Mouse (Mus musculus): Measurements from ENCODE around the gene Megf6. TPM values are rescaled to one million over a fixed set of nuclear protein-coding genes. Genes with fewer than 3 reads are reported as not detected.
A peak's percentile ranks its signal among the peaks of the same experiment; 100 is the strongest.

The Megf6 gene
- polyA plus RNA-seq, 1 experiment from 2014 or later = 8.8 TPM

- no peak overlapping the region for H3K4me3 ChIP-seq (ENCODE audit: low read depth, low read length)
- ATAC-seq (replicated peaks; ENCODE audit: insufficient number of reproducible peaks, low FRiP score, low TSS enrichment) = no peak
- H3K9ac ChIP-seq (ENCODE audit: low read depth, low read length) = no peak overlapping the region
- no peak overlapping the region for H3K4me2 ChIP-seq
- H3K9me3 ChIP-seq (replicated peaks; ENCODE audit: control insufficient read depth, low read length) = no peaks in the 10 kb centered on the region
- no peaks in the 10 kb centered on the region for H3K36me3 ChIP-seq (ENCODE audit: control insufficient read depth, insufficient read depth, low read length)
- no peak overlapping the region for H3K27ac ChIP-seq (ENCODE audit: low read depth, low read length)
- H3K4me1 ChIP-seq (ENCODE audit: control insufficient read depth, insufficient read depth, low read length) = peaks cover 41% of the 10 kb centered on the region
- H3K27me3 ChIP-seq (ENCODE audit: control insufficient read depth, insufficient read depth, low read length) = 0 out of 2 replicates have a peak, but pooled peaks cover 2% of the 10 kb centered on the region
- 39% methylated on average over 11 of the region's 11 CpGs for WGBS (ENCODE audit: insufficient replicate concordance)
Measured at GRCm38 (mm10) chr4:154228336-154228735, 57.8 kb downstream of the Megf6 start.

- WGBS (ENCODE audit: insufficient replicate concordance) = 80% methylated on average over 9 of the region's 9 CpGs
- no peaks in the 10 kb centered on the region for H3K27me3 ChIP-seq (ENCODE audit: control insufficient read depth, insufficient read depth, low read length)
- no peak overlapping the region for H3K27ac ChIP-seq (ENCODE audit: low read depth, low read length)
- H3K4me2 ChIP-seq = no peak overlapping the region
- no peak overlapping the region for H3K4me3 ChIP-seq (ENCODE audit: low read depth, low read length)
- peaks cover 45% of the 10 kb centered on the region for H3K4me1 ChIP-seq (ENCODE audit: control insufficient read depth, insufficient read depth, low read length)
- no peaks in the 10 kb centered on the region for H3K36me3 ChIP-seq (ENCODE audit: control insufficient read depth, insufficient read depth, low read length)
- no peaks in the 10 kb centered on the region for H3K9me3 ChIP-seq (replicated peaks; ENCODE audit: control insufficient read depth, low read length)
- H3K9ac ChIP-seq (ENCODE audit: low read depth, low read length) = no peak overlapping the region
- ATAC-seq (replicated peaks; ENCODE audit: insufficient number of reproducible peaks, low FRiP score, low TSS enrichment) = no peak
Measured at GRCm38 (mm10) chr4:154229569-154229968, 59.0 kb downstream of the Megf6 start.

- Histone ChIP-seq H3K4me1 (ENCODE audit: control insufficient read depth, insufficient read depth, low read length) (peaks cover 41% of the 10 kb centered on the region), H3K4me3 (ENCODE audit: low read depth, low read length) (no peak overlapping the region), H3K9ac (ENCODE audit: low read depth, low read length) (no peak overlapping the region), H3K27ac (ENCODE audit: low read depth, low read length) (no peak overlapping the region), H3K9me3 (replicated peaks; ENCODE audit: control insufficient read depth, low read length) (no peaks in the 10 kb centered on the region), H3K27me3 (ENCODE audit: control insufficient read depth, insufficient read depth, low read length) (no peaks in the 10 kb centered on the region), H3K36me3 (ENCODE audit: control insufficient read depth, insufficient read depth, low read length) (no peaks in the 10 kb centered on the region), H3K4me2 (no peak overlapping the region)
- no peak for ATAC-seq (replicated peaks; ENCODE audit: insufficient number of reproducible peaks, low FRiP score, low TSS enrichment)
- 78% methylated on average over 7 of the region's 7 CpGs for WGBS (ENCODE audit: insufficient replicate concordance)
Measured at GRCm38 (mm10) chr4:154231380-154231779, 60.9 kb downstream of the Megf6 start.

GRCm38 (mm10) chr4:154232295-154232694, 61.8 kb downstream of the Megf6 start:
- Histone ChIP-seq H3K36me3 (ENCODE audit: control insufficient read depth, insufficient read depth, low read length) (no peaks in the 10 kb centered on the region), H3K4me2 (no peak overlapping the region), H3K27ac (ENCODE audit: low read depth, low read length) (no peak overlapping the region), H3K4me1 (ENCODE audit: control insufficient read depth, insufficient read depth, low read length) (peaks cover 48% of the 10 kb centered on the region), H3K9me3 (replicated peaks; ENCODE audit: control insufficient read depth, low read length) (no peaks in the 10 kb centered on the region), H3K9ac (ENCODE audit: low read depth, low read length) (no peak overlapping the region), H3K4me3 (ENCODE audit: low read depth, low read length) (no peak overlapping the region), H3K27me3 (ENCODE audit: control insufficient read depth, insufficient read depth, low read length) (no peaks in the 10 kb centered on the region)
- ATAC-seq (replicated peaks; ENCODE audit: insufficient number of reproducible peaks, low FRiP score, low TSS enrichment) = no peak
- WGBS (ENCODE audit: insufficient replicate concordance) = 43% methylated on average over 4 of the region's 4 CpGs

DNA sequence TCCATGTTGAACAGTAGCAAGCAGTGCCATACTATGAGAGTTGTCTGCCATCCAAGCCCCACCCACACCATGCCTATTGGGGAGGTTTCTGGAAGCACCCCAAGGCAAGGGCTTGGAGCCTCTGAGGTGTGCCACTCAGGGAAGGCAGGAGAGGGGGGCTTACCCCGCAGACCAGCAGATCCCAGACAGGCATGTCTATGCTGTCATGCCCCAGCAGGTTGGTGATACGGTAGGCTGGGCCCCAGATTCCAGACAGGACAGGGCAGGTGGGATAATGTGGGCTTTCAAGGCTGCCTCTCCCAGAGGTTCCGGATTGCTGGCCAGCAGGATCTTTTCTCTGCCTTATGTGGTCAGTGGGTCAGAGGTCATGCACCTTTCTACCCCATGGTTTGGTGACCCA, 65.5 kb downstream of the Megf6 start:
- H3K27ac ChIP-seq (ENCODE audit: low read depth, low read length) = no peak overlapping the region
- no peaks in the 10 kb centered on the region for H3K9me3 ChIP-seq (replicated peaks; ENCODE audit: control insufficient read depth, low read length)
- 0 out of 2 replicates have a peak, but pooled peaks cover 2% of the 10 kb centered on the region for H3K27me3 ChIP-seq (ENCODE audit: control insufficient read depth, insufficient read depth, low read length)
- no peak overlapping the region for H3K4me2 ChIP-seq
- no peak overlapping the region for H3K4me3 ChIP-seq (ENCODE audit: low read depth, low read length)
- no peaks in the 10 kb centered on the region for H3K36me3 ChIP-seq (ENCODE audit: control insufficient read depth, insufficient read depth, low read length)
- 74% methylated on average over 3 of the region's 3 CpGs for WGBS (ENCODE audit: insufficient replicate concordance)
- no peak overlapping the region for H3K9ac ChIP-seq (ENCODE audit: low read depth, low read length)
- no peak for ATAC-seq (replicated peaks; ENCODE audit: insufficient number of reproducible peaks, low FRiP score, low TSS enrichment)
- H3K4me1 ChIP-seq (ENCODE audit: control insufficient read depth, insufficient read depth, low read length) = peaks cover 43% of the 10 kb centered on the region

GRCm38 (mm10) chr4:154236893-154237292, 66.4 kb downstream of the Megf6 start:
- Histone ChIP-seq H3K4me3 (ENCODE audit: low read depth, low read length) (peak overlapping the region; percentile 28), H3K9ac (ENCODE audit: low read depth, low read length) (no peak overlapping the region), H3K36me3 (ENCODE audit: control insufficient read depth, insufficient read depth, low read length) (no peaks in the 10 kb centered on the region), H3K9me3 (replicated peaks; ENCODE audit: control insufficient read depth, low read length) (no peaks in the 10 kb centered on the region), H3K27ac (ENCODE audit: low read depth, low read length) (no peak overlapping the region), H3K4me2 (peak overlapping the region; percentile 63), H3K27me3 (ENCODE audit: control insufficient read depth, insufficient read depth, low read length) (0 out of 2 replicates have a peak, but pooled peaks cover 2% of the 10 kb centered on the region), H3K4me1 (ENCODE audit: control insufficient read depth, insufficient read depth, low read length) (peaks cover 39% of the 10 kb centered on the region)
- ATAC-seq (replicated peaks; ENCODE audit: insufficient number of reproducible peaks, low FRiP score, low TSS enrichment) = no peak
- WGBS (ENCODE audit: insufficient replicate concordance) = 14% methylated on average over 10 of the region's 10 CpGs

DNA sequence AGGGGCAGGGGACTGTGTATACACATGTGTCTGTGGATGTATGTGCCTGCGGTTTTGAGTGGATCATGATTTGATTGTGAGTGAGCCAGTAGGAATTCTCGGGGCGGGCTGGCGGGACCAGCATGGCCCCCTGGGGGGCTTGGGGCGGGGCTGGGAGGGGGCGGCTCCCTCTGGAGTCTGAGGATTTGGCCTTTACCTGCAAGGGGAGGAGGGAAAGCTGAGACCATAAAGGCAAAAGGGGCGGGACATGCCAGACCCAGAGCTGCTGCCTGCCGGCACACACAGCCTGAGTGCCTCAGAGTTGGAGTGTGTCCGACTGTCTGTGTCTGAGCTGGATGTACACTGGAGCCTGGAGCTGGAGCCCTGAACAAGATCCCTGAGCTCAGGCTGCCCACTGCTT, 66.8 kb downstream of the Megf6 start:
- H3K36me3 ChIP-seq (ENCODE audit: control insufficient read depth, insufficient read depth, low read length) = no peaks in the 10 kb centered on the region
- H3K4me1 ChIP-seq (ENCODE audit: control insufficient read depth, insufficient read depth, low read length) = peaks cover 35% of the 10 kb centered on the region
- 4% methylated on average over 9 of the region's 9 CpGs for WGBS (ENCODE audit: insufficient replicate concordance)
- H3K9me3 ChIP-seq (replicated peaks; ENCODE audit: control insufficient read depth, low read length) = no peaks in the 10 kb centered on the region
- ATAC-seq (replicated peaks; ENCODE audit: insufficient number of reproducible peaks, low FRiP score, low TSS enrichment) = peak; percentile 37; the same call in 1 of the 2 replicates
- H3K4me3 ChIP-seq (ENCODE audit: low read depth, low read length) = peak overlapping the region; percentile 28
- H3K9ac ChIP-seq (ENCODE audit: low read depth, low read length) = 0 out of 2 replicates have a peak overlapping the region, but pooled peaks have one; percentile 35
- no peak overlapping the region for H3K27ac ChIP-seq (ENCODE audit: low read depth, low read length)
- H3K27me3 ChIP-seq (ENCODE audit: control insufficient read depth, insufficient read depth, low read length) = 0 out of 2 replicates have a peak, but pooled peaks cover 2% of the 10 kb centered on the region
- H3K4me2 ChIP-seq = peak overlapping the region; percentile 63

DNA sequence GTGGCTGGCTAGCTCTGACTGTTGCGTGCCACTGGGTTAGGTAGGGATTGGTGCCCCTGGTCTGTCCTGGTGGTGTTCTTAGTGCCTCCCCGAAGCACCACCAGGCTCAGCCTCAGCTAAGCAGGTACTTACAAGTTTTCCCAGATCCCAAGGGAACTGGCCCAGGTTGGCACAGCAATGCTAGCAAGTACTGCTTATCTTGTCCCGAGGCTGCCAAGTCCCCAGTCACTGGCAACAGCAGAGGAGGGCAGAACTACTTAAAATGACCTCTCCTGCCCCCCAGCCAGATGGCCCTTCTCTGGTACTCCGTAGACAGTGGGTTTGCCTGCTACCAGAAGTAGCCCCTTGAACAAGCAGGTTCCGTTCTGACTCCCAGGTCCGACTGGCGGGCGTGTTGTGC, 68.7 kb downstream of the Megf6 start:
- Histone ChIP-seq H3K4me3 (ENCODE audit: low read depth, low read length) (no peak overlapping the region), H3K36me3 (ENCODE audit: control insufficient read depth, insufficient read depth, low read length) (no peaks in the 10 kb centered on the region), H3K27me3 (ENCODE audit: control insufficient read depth, insufficient read depth, low read length) (0 out of 2 replicates have a peak, but pooled peaks cover 2% of the 10 kb centered on the region), H3K9ac (ENCODE audit: low read depth, low read length) (no peak overlapping the region), H3K9me3 (replicated peaks; ENCODE audit: control insufficient read depth, low read length) (no peaks in the 10 kb centered on the region), H3K4me1 (ENCODE audit: control insufficient read depth, insufficient read depth, low read length) (peaks cover 18% of the 10 kb centered on the region), H3K4me2 (no peak overlapping the region), H3K27ac (ENCODE audit: low read depth, low read length) (no peak overlapping the region)
- no peak for ATAC-seq (replicated peaks; ENCODE audit: insufficient number of reproducible peaks, low FRiP score, low TSS enrichment)
- WGBS (ENCODE audit: insufficient replicate concordance) = 72% methylated on average over 8 of the region's 8 CpGs

DNA sequence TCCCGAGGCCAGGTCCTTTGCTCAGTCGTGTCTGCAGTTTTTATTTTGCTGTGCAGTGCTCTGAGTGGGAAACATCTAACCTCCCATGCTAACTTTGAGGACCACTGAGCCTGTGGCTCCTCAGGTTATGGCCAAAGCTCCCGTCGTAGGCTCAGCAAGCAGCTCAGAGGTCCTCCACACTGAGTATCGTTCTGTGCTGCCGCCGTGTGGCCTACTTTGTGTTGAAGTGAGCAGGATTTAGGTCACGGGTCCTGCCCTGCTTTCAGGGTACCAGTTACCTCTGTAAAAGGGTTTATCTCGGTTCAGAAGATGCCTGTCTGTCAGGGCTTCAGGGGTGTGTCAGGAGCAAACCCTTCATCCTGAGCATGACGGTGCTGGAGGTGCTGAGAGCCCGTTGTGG, 70.1 kb downstream of the Megf6 start:
- no peak for ATAC-seq (replicated peaks; ENCODE audit: insufficient number of reproducible peaks, low FRiP score, low TSS enrichment)
- H3K36me3 ChIP-seq (ENCODE audit: control insufficient read depth, insufficient read depth, low read length) = no peaks in the 10 kb centered on the region
- peaks cover 11% of the 10 kb centered on the region for H3K4me1 ChIP-seq (ENCODE audit: control insufficient read depth, insufficient read depth, low read length)
- WGBS (ENCODE audit: insufficient replicate concordance) = 47% methylated on average over 11 of the region's 11 CpGs
- H3K27me3 ChIP-seq (ENCODE audit: control insufficient read depth, insufficient read depth, low read length) = 0 out of 2 replicates have a peak, but pooled peaks cover 2% of the 10 kb centered on the region
- H3K27ac ChIP-seq (ENCODE audit: low read depth, low read length) = no peak overlapping the region
- H3K4me3 ChIP-seq (ENCODE audit: low read depth, low read length) = no peak overlapping the region
- no peak overlapping the region for H3K9ac ChIP-seq (ENCODE audit: low read depth, low read length)
- no peak overlapping the region for H3K4me2 ChIP-seq
- no peaks in the 10 kb centered on the region for H3K9me3 ChIP-seq (replicated peaks; ENCODE audit: control insufficient read depth, low read length)

Measured in heart, embryonic 11.5 days (tissue).